Mouse (Mus musculus) olfactory bulb, adult 2 months (tissue): ENCODE results near the gene Tagln2. TPM values are rescaled to one million over a fixed set of nuclear protein-coding genes. Genes with fewer than 3 reads are reported as not detected.

Experiments used
- H3K27ac ChIP-seq: fragments of 200-500 bp; 2 replicates; pipeline ENCODE4 v1.5.1; 2012; ENCODE audit warnings: low read depth, low read length; ENCODE audit not compliant: insufficient read depth
- H3K4me1 ChIP-seq: fragments of 200-500 bp; 2 replicates; pipeline ENCODE4 v1.6.1; 2012; ENCODE audit warnings: low read length; ENCODE audit not compliant: control insufficient read depth, insufficient read depth
- H3K4me3 ChIP-seq: fragments of 200-500 bp; 2 replicates; pipeline ENCODE4 v1.5.1; 2012; ENCODE audit warnings: mild to moderate bottlenecking, low read depth, low read length, moderate library complexity; ENCODE audit not compliant: insufficient read depth
- CTCF ChIP-seq: fragments of 200-500 bp; IDR thresholded peaks from 2 replicates; pipeline ENCODE4 v1.5.1; 2012; ENCODE audit warnings: low read depth, mild to moderate bottlenecking, low read length, moderate library complexity; ENCODE audit not compliant: insufficient read depth
- POLR2A ChIP-seq: fragments of 200-500 bp; IDR thresholded peaks from 2 replicates; pipeline ENCODE4 v1.6.1; 2012; ENCODE audit warnings: mild to moderate bottlenecking, low read depth, low read length, moderate library complexity; ENCODE audit not compliant: insufficient read depth
- WGBS: fragments of 180-500 bp; shearing (Covaris S2); methylation state at CpG from one replicate; pipeline ENCODE4 v1.1.7; 2018; 5-methylcytosine and 5-hydroxymethylcytosine counted together
- polyA plus RNA-seq: library from polyadenylated mRNA; stranded (reverse); fragments of >200 nt; gene quantifications from 2 replicates; pipeline ENCODE4 v1.2.4, GENCODE M21; 2012; ENCODE audit warnings: low replicate concordance; ENCODE audit not compliant: missing spikeins, insufficient read depth, insufficient read length

Gene Tagln2
- polyA plus RNA-seq, 1 experiment, result not detected

DNA sequence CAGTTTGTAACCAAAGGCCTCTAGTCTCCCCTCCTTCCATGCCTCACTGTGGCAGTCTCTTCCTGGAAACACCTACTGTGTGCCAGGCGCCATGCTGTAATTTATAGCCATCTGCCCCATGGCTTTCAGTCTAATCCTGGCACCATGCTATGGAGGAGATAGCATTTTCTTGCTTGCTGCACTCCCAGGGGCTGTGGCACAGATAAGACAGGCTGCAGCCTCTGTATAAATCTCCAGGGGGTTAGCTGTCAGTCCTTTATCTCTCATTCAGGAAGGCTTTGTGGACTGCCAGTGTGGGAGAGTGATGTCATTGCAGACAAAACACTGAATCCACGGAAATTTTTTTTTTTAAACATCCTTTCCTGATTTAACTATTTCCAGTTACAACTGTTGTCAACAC is 8.3 kb downstream of the Tagln2 start:
- Histone ChIP-seq H3K4me1 (peaks cover 8% of the 10 kb centered on the region), H3K27ac (no peak overlapping the region), H3K4me3 (no peak overlapping the region)
- no peak for TF ChIP-seq POLR2A
- TF ChIP-seq CTCF, result no peak
- WGBS, result 76% methylated on average over 2 of the region's 2 CpGs

DNA sequence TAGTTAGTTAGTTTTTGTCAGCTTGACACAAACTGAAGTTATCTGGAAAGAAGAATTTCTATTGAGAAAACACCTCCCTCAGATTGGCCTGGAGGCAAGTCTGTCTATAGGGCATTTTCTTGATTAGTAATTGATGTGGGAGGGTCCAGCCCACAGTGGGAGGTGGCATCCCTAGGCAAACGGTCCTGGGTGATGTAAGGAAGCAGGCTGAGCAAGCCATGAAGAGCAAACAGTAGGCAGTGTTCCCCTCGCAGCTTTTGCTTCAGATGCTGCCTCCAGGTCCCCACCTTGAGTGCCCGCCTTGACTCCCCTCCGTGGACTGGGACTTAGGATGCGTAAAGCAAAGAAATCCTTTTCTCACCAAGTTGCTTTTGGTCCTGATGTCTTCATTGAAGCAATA is 9.4 kb downstream of the Tagln2 start:
- WGBS, result 78% methylated on average over 5 of the region's 5 CpGs

DNA sequence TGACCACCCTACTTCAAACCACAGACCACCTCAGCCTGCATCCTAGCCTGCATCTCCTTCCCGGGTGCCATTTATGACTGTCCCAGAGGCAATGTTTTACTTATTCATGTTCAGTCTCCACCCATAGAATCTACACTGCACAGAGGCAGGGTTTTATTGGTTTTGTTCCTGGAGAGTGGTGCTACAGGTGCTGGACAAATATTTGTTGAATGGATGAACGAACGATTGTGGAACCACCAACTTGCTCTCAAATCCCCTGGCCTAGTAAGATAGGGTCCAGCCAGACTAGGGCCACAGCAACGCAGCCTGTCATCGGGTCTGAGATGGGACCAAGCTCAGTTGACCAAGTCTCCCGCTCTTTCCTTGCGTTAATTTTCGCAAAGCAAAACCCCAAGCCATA is 10.1 kb downstream of the Tagln2 start:
- no peak for TF ChIP-seq POLR2A
- no peak for TF ChIP-seq CTCF
- no peak overlapping the region for H3K27ac ChIP-seq
- 61% methylated on average over 8 of the region's 8 CpGs for WGBS
- H3K4me3 ChIP-seq, result no peak overlapping the region
- H3K4me1 ChIP-seq, result peaks cover 11% of the 10 kb centered on the region

More for the DNA sequence above, 9.4 kb downstream of the Tagln2 start:
- Histone ChIP-seq H3K4me1 (peaks cover 9% of the 10 kb centered on the region), H3K27ac (no peak overlapping the region), H3K4me3 (no peak overlapping the region)
- no peak for TF ChIP-seq CTCF
- TF ChIP-seq POLR2A, result no peak

DNA sequence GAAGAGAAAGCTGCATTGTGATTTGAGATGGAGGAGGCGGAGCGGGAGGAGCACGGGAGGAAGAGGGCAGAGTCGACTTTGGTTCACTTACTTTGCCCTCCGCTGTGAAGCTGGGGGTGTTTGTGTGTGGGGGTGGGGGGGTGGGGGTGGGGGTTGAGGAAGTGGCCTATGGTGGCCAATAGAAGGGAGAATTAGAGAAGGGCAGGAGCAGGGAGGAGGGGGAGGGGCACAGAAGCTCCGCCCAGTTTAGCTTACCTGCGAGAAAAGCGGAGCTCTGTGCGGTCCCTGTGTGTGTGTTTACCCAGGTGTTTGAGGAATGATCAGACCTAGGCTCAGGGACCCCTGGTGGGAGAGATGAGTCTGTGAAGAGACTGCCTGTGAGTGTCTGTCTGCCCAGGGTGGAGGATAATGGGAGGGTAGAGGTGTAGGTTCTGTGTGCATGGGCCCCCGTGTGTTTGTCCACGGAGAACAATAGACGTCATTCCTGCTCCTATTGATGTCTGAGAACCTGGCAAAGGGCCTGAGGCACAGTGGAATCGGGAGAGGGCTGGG is 10.7 kb downstream of the Tagln2 start:
- H3K27ac ChIP-seq, result no peak overlapping the region
- H3K4me1 ChIP-seq, result peaks cover 11% of the 10 kb centered on the region
- H3K4me3 ChIP-seq, result no peak overlapping the region
- WGBS, result 47% methylated on average over 13 of the region's 13 CpGs
- TF ChIP-seq CTCF, result no peak

DNA sequence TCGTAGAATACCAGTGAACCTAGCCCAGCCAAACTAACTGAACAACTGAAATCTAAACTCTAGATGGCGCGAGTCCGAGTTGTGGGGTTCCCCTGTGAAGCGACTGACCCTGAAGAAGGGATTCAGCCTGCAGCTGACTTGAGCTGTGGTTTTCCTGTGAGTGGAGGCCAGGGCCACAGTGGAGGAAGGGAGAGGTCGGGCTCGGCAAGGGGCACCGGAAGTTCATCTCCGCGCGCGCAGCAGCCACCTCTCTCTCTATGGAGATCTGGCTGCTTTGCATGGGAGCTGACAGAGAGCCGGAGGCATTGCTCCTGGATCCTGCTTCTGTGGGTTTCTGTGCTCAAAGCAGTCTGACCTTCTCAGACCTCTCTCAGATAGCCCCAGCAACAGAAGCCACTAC is 13.1 kb downstream of the Tagln2 start:
- Histone ChIP-seq H3K4me1 (peaks cover 11% of the 10 kb centered on the region), H3K4me3 (0 out of 2 replicates have a peak overlapping the region, but pooled peaks have one; percentile 5), H3K27ac (no peak overlapping the region)
- WGBS, result 40% methylated on average over 13 of the region's 13 CpGs
- TF ChIP-seq CTCF (no peak), POLR2A (no peak)

DNA sequence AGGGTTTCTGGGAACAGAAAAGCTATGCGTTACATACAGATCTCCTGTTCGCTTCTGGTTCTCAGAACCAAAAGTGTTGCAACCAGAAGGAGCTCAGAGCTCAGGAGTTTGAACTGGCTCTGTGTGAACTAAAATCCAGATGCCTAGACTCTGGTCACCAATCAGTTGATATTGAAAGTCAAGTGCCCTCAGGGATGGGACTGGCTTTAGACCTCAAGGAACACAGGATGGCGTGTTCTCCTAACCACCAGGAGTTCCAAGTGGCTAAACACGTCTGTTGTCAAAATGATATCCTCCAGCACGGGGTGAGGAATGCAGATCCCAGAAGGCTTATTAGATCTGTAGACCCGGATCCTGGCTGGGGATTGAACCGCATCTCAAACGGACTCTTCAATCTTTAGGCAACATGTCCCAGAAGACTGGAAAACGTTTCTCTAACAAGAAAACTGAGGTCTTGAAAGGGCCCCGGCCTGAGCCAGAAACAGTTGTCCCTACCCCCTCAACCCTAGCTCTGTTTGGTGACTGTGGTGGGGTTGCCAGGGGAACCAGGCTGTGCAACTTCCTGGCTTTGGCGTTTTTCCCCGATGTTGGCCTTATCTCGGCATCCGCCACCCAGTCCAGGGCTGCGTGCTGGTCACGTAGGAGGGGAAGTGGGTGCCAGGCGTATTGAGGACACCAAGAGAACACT is 13.8 kb downstream of the Tagln2 start:
- no peak overlapping the region for H3K27ac ChIP-seq

DNA sequence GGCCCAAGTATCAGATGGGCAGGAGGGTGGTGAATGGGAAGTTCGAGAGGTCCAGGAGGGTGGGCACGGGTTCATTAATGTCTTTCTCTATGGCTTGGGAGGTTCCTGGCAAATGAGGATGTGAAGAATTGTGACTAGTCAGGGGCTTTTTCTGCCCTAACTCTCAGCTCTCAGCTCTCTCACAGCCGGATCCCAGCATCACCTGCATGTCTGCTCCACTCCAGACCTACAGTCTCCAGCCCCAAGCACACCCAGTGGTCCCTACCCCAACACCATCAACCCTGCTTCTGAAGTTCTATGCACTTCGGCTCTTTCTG is 14.3 kb downstream of the Tagln2 start:
- Histone ChIP-seq H3K27ac (no peak overlapping the region), H3K4me1 (peaks cover 11% of the 10 kb centered on the region), H3K4me3 (no peak overlapping the region)
- TF ChIP-seq POLR2A, result no peak
- no peak for TF ChIP-seq CTCF
- 66% methylated on average over 4 of the region's 4 CpGs for whole genome bisulfite sequencing

More for the DNA sequence above, 13.8 kb downstream of the Tagln2 start:
- Histone ChIP-seq H3K4me1 (peaks cover 11% of the 10 kb centered on the region), H3K4me3 (no peak overlapping the region)
- WGBS, result 73% methylated on average over 17 of the region's 17 CpGs
- no peak for TF ChIP-seq CTCF
- no peak for TF ChIP-seq POLR2A

DNA sequence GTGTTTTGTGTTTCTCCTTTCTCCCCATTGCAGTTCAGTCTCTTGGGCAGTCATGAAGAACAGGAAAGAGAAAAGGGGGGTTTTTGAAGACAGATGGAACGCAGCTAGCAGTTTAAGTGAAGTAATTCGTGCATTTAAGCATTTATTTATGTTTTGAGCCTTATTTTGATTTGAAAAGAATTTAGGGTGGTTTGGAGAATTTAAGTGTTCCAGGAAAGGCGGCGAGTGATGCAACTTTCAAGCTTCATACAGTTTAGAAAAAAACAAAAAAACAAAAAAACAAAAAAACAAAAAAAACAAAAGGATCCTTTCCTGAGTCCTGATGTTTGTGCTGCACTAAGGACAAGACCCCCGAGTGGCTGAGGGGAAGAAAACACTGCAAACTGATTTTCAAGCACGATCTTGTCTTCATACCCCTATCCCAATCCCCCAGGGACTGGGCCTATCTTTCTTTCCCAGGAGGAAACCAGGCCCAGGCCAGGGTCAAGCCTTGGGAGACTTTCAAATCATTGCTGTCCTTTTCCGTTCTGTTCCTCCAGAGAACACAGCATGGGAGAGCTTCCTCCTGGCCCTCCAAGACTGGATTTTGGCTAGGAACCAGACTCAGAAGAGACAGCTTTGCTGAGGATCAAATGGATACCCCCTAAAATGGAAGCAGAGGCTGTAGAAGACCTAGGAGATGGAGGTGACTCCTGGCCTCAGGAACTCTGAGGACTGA is 14.9 kb downstream of the Tagln2 start:
- TF ChIP-seq POLR2A (no peak), CTCF (no peak)
- H3K4me1 ChIP-seq, result peaks cover 12% of the 10 kb centered on the region
- H3K27ac ChIP-seq, result no peak overlapping the region
- H3K4me3 ChIP-seq, result no peak overlapping the region
- WGBS, result 89% methylated on average over 7 of the region's 7 CpGs

DNA sequence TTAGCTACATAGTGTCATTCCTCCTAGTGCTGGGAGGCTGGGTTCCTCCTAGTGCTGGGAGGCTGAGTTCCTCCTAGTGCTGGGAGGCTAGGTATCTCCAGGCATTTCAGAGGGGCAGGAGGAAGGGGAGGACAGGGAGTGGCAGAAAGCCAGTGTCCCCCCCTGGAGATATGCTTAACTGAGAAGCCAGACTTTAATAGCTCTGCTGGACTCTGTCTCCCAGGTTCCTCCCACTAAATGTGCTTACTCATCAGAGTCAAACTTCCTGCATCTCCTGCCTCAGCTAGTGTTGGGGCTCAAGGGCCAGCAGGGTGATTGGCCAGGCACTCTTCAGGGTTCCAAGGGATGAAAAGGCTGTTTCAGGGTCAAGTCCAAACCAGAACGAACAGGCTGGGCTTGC is 15.5 kb downstream of the Tagln2 start:
- Histone ChIP-seq H3K4me1 (peaks cover 12% of the 10 kb centered on the region), H3K4me3 (no peak overlapping the region), H3K27ac (no peak overlapping the region)
- WGBS, result 93% methylated on average over 1 of the region's 1 CpGs
- TF ChIP-seq CTCF, result no peak
- no peak for TF ChIP-seq POLR2A

DNA sequence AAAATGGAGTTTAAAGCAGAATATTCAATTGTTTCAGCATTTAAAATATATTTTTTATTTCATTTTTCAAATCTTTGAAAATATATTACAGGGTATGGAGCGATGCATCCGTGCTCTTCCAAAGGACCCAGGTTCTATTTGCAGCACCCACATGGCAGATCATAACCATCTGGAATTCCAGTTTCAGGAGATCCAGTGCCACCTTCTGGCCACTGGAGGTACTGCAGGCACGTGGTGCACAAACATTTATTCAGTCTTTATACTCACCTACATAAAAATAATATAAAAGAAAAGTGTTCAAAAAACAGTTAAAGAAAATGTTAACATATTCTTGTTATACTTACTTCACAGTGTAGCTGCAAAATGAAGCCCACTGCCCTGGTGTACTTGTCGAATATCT is 18.2 kb downstream of the Tagln2 start:
- Histone ChIP-seq H3K4me3 (no peak overlapping the region), H3K27ac (no peak overlapping the region), H3K4me1 (peaks cover 16% of the 10 kb centered on the region)
- no peak for TF ChIP-seq CTCF
- TF ChIP-seq POLR2A, result no peak
- WGBS, result 79% methylated on average over 4 of the region's 4 CpGs
